Mouse (Mus musculus): Measurements from ENCODE around the gene Slc26a3. TPM values are rescaled to one million over a fixed set of nuclear protein-coding genes. Genes with fewer than 3 reads are reported as not detected.

Slc26a3 gene
- 0.07 and 0.17 TPM in 2 replicates for polyA plus RNA-seq (2014; fragmentation: Nextera tagmentation; extraction: Ambion mirVana)

DNA sequence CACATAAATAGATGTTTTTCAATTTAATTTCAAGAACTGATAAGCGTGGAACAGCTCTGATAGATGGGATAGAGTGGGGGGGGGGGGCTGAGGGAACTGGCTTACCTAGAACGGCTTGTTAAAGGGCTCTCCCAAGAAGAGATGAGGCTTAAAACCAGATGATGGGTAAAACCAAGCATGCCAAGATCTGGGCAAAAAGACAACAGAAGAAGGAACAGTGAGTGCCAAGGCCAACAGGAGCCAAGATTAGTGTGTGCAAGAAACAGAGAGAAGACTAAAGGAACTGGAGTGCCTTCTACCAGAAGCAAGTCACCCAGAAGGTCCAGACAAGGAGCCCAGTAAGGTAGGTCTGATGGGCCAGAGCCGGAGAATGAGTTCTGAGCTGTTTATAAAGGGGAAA, at the start of gene Slc26a3:
Gene Slc26a3, plus strand, starts transcription at position 301 of the 400 bp plus-strand sequence.
- Histone ChIP-seq H3K27me3 (replicated peaks; ENCODE audit: control insufficient read depth, insufficient read depth, low read length) (no peaks in the 10 kb centered on the region), H3K4me3 (ENCODE audit: low read depth, low read length) (no peak within 1 kb of the TSS), H3K4me1 (ENCODE audit: control insufficient read depth, insufficient read depth, low read length) (no peaks in the 10 kb centered on the region), H3K36me3 (ENCODE audit: control insufficient read depth, insufficient read depth, low read length) (no peaks in the 10 kb centered on the region), H3K27ac (ENCODE audit: low read depth, low read length) (no peak within 1 kb of the TSS), H3K4me2 (ENCODE audit: low read length) (no peak within 1 kb of the TSS), H3K9ac (ENCODE audit: low read length) (no peak within 1 kb of the TSS), H3K9me3 (replicated peaks; ENCODE audit: control insufficient read depth, low read length) (no peaks in the 10 kb centered on the region)
- no peak for DNase-seq (ENCODE audit: low spot score)
- ATAC-seq = no peak
- 90% methylated on average over 3 of the region's 3 CpGs for WGBS

DNA sequence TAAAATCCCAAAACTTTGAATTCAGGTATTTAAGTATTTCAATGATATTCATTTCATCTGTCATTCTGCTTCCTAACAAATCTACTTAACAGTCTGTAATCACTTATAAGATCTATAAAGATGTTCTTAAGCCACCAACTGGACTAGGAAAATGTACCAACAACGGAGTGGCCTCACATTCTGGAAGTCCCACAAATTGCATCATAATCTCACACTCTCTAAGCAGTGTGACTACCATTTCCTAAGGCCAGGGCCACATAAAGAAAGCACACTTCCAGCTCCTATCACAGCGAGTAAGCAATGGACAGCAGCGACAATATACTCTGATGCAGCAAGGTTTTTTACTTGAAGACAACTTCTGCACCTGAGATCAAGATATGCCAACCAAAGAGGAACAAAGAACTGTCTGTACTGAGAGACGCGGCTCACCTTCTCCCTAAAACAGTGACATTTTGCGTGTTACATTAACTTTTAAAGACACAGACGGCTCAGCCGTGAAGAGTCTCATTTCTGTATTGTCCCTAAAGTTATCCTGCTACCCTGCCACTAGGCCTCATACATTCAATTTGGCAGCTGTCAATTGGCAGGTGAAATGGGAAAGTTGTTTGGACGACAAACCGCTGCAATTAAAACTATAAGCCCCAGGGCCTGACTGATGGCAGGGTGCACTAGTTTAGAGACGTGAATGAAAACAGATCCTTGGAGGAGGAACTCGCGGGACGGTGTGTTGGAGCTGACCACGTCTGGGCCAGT, 40.3 kb upstream of the Slc26a3 start:
- DNase-seq (ENCODE audit: low spot score) = no peak
- WGBS = 29% methylated on average over 15 of the region's 15 CpGs
- Histone ChIP-seq H3K9ac (ENCODE audit: low read length) (peak overlapping the region; percentile 90), H3K27ac (ENCODE audit: low read depth, low read length) (no peak overlapping the region), H3K4me3 (ENCODE audit: low read depth, low read length) (peak overlapping the region; percentile 92), H3K36me3 (ENCODE audit: control insufficient read depth, insufficient read depth, low read length) (peaks cover 16% of the 10 kb centered on the region), H3K27me3 (replicated peaks; ENCODE audit: control insufficient read depth, insufficient read depth, low read length) (no peaks in the 10 kb centered on the region), H3K4me1 (ENCODE audit: control insufficient read depth, insufficient read depth, low read length) (peaks cover 7% of the 10 kb centered on the region), H3K9me3 (replicated peaks; ENCODE audit: control insufficient read depth, low read length) (no peaks in the 10 kb centered on the region), H3K4me2 (ENCODE audit: low read length) (peak overlapping the region; percentile 92)
- ATAC-seq = no peak

DNA sequence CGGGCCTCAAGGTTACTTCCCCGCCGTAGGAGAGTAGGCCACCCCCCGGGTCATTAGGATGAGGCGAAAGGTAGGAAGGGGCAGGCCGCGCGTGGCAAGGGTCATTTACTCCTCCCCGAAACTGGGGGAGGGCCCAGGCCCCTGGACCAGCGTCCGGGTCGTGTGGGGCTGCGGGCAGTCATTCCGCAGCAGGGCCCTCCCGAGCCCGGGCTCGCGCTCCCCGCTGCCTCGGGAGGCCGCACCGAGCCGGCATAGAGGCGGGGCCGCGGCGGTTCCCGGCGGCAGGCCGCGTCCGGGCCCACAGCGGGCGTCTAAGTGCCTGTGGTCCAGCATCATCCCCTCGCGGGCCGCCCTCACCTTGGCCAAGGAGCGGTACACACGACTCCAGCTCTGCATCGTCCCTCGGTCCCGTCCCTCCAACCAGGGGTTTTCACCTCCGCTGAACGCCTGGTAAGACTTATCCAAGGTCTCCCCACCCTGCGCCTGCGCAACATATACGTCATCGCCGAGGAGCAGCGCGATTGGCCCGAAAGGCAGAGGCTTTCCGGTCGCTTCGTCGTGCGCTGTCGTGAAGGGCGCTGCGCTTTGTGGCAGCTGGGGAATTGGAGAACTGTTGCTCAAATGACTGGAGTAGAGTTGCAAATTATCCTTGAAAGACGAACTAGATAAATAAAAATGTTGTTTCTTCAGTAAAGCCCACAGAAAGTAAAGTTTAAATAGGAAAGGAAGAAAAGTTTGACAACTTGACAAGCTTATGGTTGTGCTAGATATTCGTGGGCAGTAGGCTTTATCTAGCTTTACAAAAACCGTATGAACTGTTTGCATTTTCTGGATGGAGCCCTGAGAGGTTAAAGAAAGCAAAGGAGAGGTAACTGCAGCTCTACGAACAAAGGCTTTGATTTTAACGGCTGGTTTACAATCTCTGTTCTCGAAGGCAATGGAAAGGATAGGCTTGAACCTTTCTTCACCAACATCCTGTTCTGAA, 39.4 kb upstream of the Slc26a3 start, which contains the start of gene Dld:
Gene Dld, minus strand, starts transcription at position 510 of the 985 bp plus-strand sequence.
- peaks cover 16% of the 10 kb centered on the region for H3K36me3 ChIP-seq (ENCODE audit: control insufficient read depth, insufficient read depth, low read length)
- H3K4me1 ChIP-seq (ENCODE audit: control insufficient read depth, insufficient read depth, low read length) = peaks cover 7% of the 10 kb centered on the region
- ATAC-seq = peak; percentile 100
- DNase-seq (ENCODE audit: low spot score) = peak; percentile 98
- no peaks in the 10 kb centered on the region for H3K27me3 ChIP-seq (replicated peaks; ENCODE audit: control insufficient read depth, insufficient read depth, low read length)
- peak within 1 kb of the TSS; percentile 92 for H3K4me3 ChIP-seq (ENCODE audit: low read depth, low read length)
- H3K9ac ChIP-seq (ENCODE audit: low read length) = peak within 1 kb of the TSS; percentile 90
- 5% methylated on average over 66 of the region's 66 CpGs for WGBS
- H3K4me2 ChIP-seq (ENCODE audit: low read length) = peak within 1 kb of the TSS; percentile 92
- peak within 1 kb of the TSS; percentile 63; the same call in 1 of the 2 replicates for H3K27ac ChIP-seq (ENCODE audit: low read depth, low read length)
- no peaks in the 10 kb centered on the region for H3K9me3 ChIP-seq (replicated peaks; ENCODE audit: control insufficient read depth, low read length)

DNA sequence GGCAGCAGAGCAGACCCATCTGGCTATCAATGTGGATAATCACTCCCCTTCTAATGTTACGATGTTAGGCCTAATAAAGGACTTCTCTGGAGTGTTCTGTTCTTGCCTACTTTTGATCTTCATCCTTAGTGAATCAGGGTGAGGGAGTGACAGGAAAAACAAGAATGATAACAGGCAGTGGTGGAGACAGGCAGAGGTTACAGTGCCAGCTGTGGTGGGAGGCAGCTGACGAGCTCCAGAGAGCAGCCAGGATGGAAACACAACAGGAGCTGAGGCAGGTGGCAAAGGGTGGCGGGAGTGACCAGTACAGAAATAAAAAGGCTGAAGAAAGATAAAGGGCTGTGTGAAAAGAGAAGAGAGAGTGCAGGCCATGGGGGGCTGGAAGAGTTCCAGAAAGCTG, 24.2 kb upstream of the Slc26a3 start:
- H3K27ac ChIP-seq (ENCODE audit: low read depth, low read length) = no peak overlapping the region
- H3K4me1 ChIP-seq (ENCODE audit: control insufficient read depth, insufficient read depth, low read length) = no peaks in the 10 kb centered on the region
- no peak overlapping the region for H3K4me2 ChIP-seq (ENCODE audit: low read length)
- no peaks in the 10 kb centered on the region for H3K36me3 ChIP-seq (ENCODE audit: control insufficient read depth, insufficient read depth, low read length)
- no peak overlapping the region for H3K9ac ChIP-seq (ENCODE audit: low read length)
- DNase-seq (ENCODE audit: low spot score) (no peak), ATAC-seq (no peak)
- no peaks in the 10 kb centered on the region for H3K27me3 ChIP-seq (replicated peaks; ENCODE audit: control insufficient read depth, insufficient read depth, low read length)
- no peaks in the 10 kb centered on the region for H3K9me3 ChIP-seq (replicated peaks; ENCODE audit: control insufficient read depth, low read length)
- H3K4me3 ChIP-seq (ENCODE audit: low read depth, low read length) = no peak overlapping the region
- WGBS = 44% methylated on average over 3 of the region's 3 CpGs

DNA sequence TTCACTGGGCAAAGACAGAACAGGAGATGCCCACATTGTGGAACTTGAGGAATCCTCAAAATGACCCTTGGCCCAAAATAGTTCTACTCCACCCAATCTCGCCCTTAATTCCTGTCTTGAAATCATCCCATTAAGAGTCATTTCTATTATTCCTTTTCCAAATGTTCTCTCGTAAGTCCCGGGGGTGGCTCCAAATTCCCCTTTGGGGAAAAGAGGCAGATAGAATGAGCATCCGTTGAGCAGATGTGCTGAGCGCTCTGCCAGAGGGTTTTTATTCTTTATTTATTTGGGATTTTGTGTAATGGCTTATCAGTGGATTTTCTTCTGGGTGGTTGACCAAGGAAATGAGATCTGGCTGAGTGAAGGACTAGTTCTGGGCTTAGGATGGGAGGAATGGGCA, 22.9 kb upstream of the Slc26a3 start:
- H3K9me3 ChIP-seq (replicated peaks; ENCODE audit: control insufficient read depth, low read length) = no peaks in the 10 kb centered on the region
- WGBS = 89% methylated on average over 5 of the region's 5 CpGs
- H3K4me3 ChIP-seq (ENCODE audit: low read depth, low read length) = no peak overlapping the region
- H3K27ac ChIP-seq (ENCODE audit: low read depth, low read length) = no peak overlapping the region
- H3K9ac ChIP-seq (ENCODE audit: low read length) = no peak overlapping the region
- DNase-seq (ENCODE audit: low spot score) (no peak), ATAC-seq (no peak)
- H3K27me3 ChIP-seq (replicated peaks; ENCODE audit: control insufficient read depth, insufficient read depth, low read length) = no peaks in the 10 kb centered on the region
- H3K4me1 ChIP-seq (ENCODE audit: control insufficient read depth, insufficient read depth, low read length) = no peaks in the 10 kb centered on the region
- no peak overlapping the region for H3K4me2 ChIP-seq (ENCODE audit: low read length)
- H3K36me3 ChIP-seq (ENCODE audit: control insufficient read depth, insufficient read depth, low read length) = no peaks in the 10 kb centered on the region

DNA sequence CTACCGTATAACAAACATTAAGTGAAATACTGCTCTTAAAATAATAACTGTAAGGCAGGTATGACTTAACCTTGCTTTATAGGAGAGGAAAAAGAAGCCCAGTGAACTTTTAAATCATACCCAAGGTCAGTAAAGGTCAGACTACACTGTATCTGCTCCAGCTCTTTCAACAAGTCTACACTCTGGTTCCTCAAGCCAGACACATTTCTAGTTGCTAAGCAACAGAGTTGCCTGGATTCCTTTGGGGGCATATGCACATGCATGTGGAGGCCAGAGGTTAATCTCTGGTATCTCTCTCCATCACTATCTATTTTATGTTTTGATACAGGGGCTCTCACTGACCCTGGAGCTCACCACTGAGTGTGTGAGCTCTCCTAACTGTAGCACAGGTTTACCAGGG, 21.6 kb upstream of the Slc26a3 start:
- WGBS = 91% methylated on average over 1 of the region's 1 CpGs
- Histone ChIP-seq H3K27ac (ENCODE audit: low read depth, low read length) (no peak overlapping the region), H3K27me3 (replicated peaks; ENCODE audit: control insufficient read depth, insufficient read depth, low read length) (no peaks in the 10 kb centered on the region), H3K9ac (ENCODE audit: low read length) (no peak overlapping the region), H3K9me3 (replicated peaks; ENCODE audit: control insufficient read depth, low read length) (no peaks in the 10 kb centered on the region), H3K4me3 (ENCODE audit: low read depth, low read length) (no peak overlapping the region), H3K4me1 (ENCODE audit: control insufficient read depth, insufficient read depth, low read length) (no peaks in the 10 kb centered on the region), H3K36me3 (ENCODE audit: control insufficient read depth, insufficient read depth, low read length) (no peaks in the 10 kb centered on the region), H3K4me2 (ENCODE audit: low read length) (no peak overlapping the region)
- no peak for ATAC-seq
- DNase-seq (ENCODE audit: low spot score) = no peak

DNA sequence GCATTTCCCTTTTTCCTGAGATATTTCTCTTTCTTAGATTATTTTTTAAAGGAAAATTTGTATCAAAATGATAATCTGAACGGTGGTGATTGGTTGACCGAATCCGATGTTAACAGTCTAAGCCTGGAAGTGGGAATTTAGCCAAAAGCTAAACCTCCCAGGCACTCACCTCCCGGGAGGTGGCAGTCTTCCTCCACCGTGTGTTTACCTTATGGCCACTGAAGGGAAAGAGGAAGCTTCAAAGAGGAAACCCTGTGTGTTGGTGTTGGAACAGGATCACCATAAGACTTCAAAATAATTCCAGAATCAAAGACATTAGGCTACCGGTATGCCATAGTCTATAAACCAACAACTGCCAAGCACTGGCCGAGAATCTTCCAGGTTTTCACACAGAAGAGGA, 21.0 kb upstream of the Slc26a3 start:
- Histone ChIP-seq H3K9ac (ENCODE audit: low read length) (no peak overlapping the region), H3K4me1 (ENCODE audit: control insufficient read depth, insufficient read depth, low read length) (no peaks in the 10 kb centered on the region), H3K9me3 (replicated peaks; ENCODE audit: control insufficient read depth, low read length) (no peaks in the 10 kb centered on the region), H3K4me2 (ENCODE audit: low read length) (no peak overlapping the region), H3K27ac (ENCODE audit: low read depth, low read length) (no peak overlapping the region), H3K4me3 (ENCODE audit: low read depth, low read length) (no peak overlapping the region), H3K27me3 (replicated peaks; ENCODE audit: control insufficient read depth, insufficient read depth, low read length) (no peaks in the 10 kb centered on the region), H3K36me3 (ENCODE audit: control insufficient read depth, insufficient read depth, low read length) (no peaks in the 10 kb centered on the region)
- 83% methylated on average over 7 of the region's 7 CpGs for WGBS
- ATAC-seq = no peak
- DNase-seq (ENCODE audit: low spot score) = no peak

DNA sequence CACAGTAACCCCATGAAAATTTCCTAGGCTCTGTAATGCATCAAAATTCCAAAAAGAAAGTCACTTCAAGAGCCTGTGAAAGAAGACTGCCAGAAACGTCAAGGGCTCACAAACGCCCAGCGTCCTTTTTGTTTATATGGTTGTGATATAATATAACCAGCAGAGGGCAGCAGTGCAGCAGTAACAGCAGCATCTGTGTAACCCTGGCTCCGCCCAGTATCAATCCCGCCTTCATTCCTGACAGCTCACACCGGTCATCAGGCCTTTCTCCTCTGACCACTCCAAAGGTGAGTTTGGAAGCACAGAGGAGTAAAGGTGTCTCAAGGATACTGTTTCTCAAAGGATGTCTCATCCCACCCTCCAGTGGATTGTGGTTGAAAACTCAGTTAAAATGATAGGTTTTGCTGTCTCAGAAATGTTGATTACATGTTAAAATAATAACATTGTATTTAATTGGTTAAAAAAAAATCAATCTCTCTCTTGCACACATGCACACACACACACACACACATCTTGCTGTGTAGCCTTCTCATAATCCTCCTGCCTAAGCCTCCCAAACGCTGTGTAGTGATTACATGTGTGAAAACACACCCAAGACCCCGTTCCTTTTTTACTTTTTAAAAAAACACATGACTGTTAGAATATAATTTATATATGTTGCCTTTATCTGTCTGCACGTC, 15.9 kb upstream of the Slc26a3 start:
- no peaks in the 10 kb centered on the region for H3K27me3 ChIP-seq (replicated peaks; ENCODE audit: control insufficient read depth, insufficient read depth, low read length)
- peak; percentile 82 for ATAC-seq
- peaks cover 6% of the 10 kb centered on the region; the same call in 1 of the 2 replicates for H3K4me1 ChIP-seq (ENCODE audit: control insufficient read depth, insufficient read depth, low read length)
- peak; percentile 91 for DNase-seq (ENCODE audit: low spot score)
- H3K4me3 ChIP-seq (ENCODE audit: low read depth, low read length) = no peak overlapping the region
- H3K4me2 ChIP-seq (ENCODE audit: low read length) = peak overlapping the region; percentile 18; the same call in 1 of the 2 replicates
- 30% methylated on average over 9 of the region's 9 CpGs for WGBS
- H3K9ac ChIP-seq (ENCODE audit: low read length) = no peak overlapping the region
- no peaks in the 10 kb centered on the region for H3K36me3 ChIP-seq (ENCODE audit: control insufficient read depth, insufficient read depth, low read length)
- H3K9me3 ChIP-seq (replicated peaks; ENCODE audit: control insufficient read depth, low read length) = no peaks in the 10 kb centered on the region
- no peak overlapping the region for H3K27ac ChIP-seq (ENCODE audit: low read depth, low read length)
